Mouse (Mus musculus) liver, postnatal 0 days (tissue): ENCODE results near the gene Snapc4.

Experiments used
- CTCF ChIP-seq: sonication (generic); IDR thresholded peaks from 2 replicates; pipeline ENCODE4 v1.5.1; 2016; ENCODE audit warnings: antibody characterized with exemption, low read depth
- EP300 ChIP-seq: IDR thresholded peaks from 2 replicates; pipeline ENCODE4 v1.6.1; 2016; ENCODE audit warnings: antibody characterized with exemption, low read depth, mild to moderate bottlenecking

GRCm38 (mm10) chr2:26342044-26342443 is 38.4 kb downstream of the Snapc4 start:
- TF ChIP-seq CTCF (no peak), EP300 (no peak)
